Mouse (Mus musculus): ENCODE results near the gene Tmem175. TPM values are rescaled to one million over a fixed set of nuclear protein-coding genes. Genes with fewer than 3 reads are reported as not detected.

Gene Tmem175
- polyA plus RNA-seq, 2 experiments: 8.2 to 12.8 TPM

- Histone ChIP-seq H3K9me3 (ENCODE audit: control insufficient read depth, low read length) (no peaks in the 10 kb centered on the region), H3K9ac (replicated peaks) (no peak overlapping the region), H3K27me3 (ENCODE audit: control insufficient read depth, insufficient read depth, low read length) (no peaks in the 10 kb centered on the region), H3K4me3 (ENCODE audit: insufficient read depth in 1 of 2, low read depth in 2 of 2, low read length in 2 of 2) (no peak overlapping the region), H3K4me2 (ENCODE audit: low read depth) (no peak overlapping the region), H3K36me3 (replicated peaks; ENCODE audit: control insufficient read depth, insufficient read depth, low read depth) (no peaks in the 10 kb centered on the region), H3K4me1 (replicated peaks; ENCODE audit: control insufficient read depth in 2 of 2, insufficient read depth in 2 of 2, low read length in 1 of 2) (peaks cover 0 to 26% of the 10 kb centered on the region in 2 experiments; a peak in 3 of 4 replicates), H3K27ac (no peak overlapping the region)
- ATAC-seq (ENCODE audit: insufficient read depth): no peak
- TF ChIP-seq EP300 (IDR thresholded peaks at IDR 0.05; ENCODE audit: low read depth): no peak
- no peak for TF ChIP-seq CTCF (IDR thresholded peaks at IDR 0.05; ENCODE audit: low read depth)
- WGBS (ENCODE audit: insufficient replicate concordance): 73% methylated on average over 3 of the region's 3 CpGs
- no peak for DNase-seq (ENCODE audit: low read depth in 3 of 3, low spot score in 3 of 3)
Observed at GRCm38 (mm10) chr5:108696542-108696941, 67.0 kb downstream of the Tmem175 start.

DNA sequence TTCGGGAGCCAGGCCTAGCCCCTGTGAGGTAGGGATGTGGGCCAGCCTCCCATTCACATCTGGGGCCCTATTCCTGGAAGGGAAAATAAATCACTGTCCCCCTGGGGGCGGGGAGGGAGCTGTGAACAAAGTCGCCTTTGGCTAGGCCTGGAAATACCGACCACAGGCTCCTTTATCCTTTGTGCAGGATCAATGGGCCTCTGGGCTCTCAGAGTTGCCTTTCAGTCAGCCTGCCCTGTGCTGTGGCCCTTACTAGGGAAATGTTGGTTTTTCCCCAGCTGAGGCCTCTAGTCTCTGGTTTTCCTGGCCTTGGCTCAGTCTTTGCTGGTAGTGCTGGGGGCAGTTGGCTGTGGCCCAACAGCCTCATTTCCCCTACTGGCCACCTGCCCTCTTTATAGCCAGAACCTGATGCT is 67.8 kb downstream of the Tmem175 start:
- H3K4me1 ChIP-seq (replicated peaks; ENCODE audit: control insufficient read depth in 2 of 2, insufficient read depth in 2 of 2, low read length in 1 of 2): peaks cover 0 to 20% of the 10 kb centered on the region in 2 experiments; a peak in 3 of 4 replicates
- DNase-seq (ENCODE audit: low read depth in 3 of 3, low spot score in 3 of 3) (no peak), ATAC-seq (ENCODE audit: insufficient read depth) (no peak)
- no peaks in the 10 kb centered on the region for H3K36me3 ChIP-seq (replicated peaks; ENCODE audit: control insufficient read depth, insufficient read depth, low read depth)
- 67% methylated on average over 4 of the region's 4 CpGs for WGBS (ENCODE audit: insufficient replicate concordance)
- H3K4me3 ChIP-seq (ENCODE audit: insufficient read depth in 1 of 2, low read depth in 2 of 2, low read length in 2 of 2): no peak overlapping the region
- no peak overlapping the region for H3K4me2 ChIP-seq (ENCODE audit: low read depth)
- no peak overlapping the region for H3K9ac ChIP-seq (replicated peaks)
- no peaks in the 10 kb centered on the region for H3K9me3 ChIP-seq (ENCODE audit: control insufficient read depth, low read length)
- TF ChIP-seq EP300 (IDR thresholded peaks at IDR 0.05; ENCODE audit: low read depth) (no peak), CTCF (IDR thresholded peaks at IDR 0.05; ENCODE audit: low read depth) (no peak)
- H3K27ac ChIP-seq: no peak overlapping the region
- no peaks in the 10 kb centered on the region for H3K27me3 ChIP-seq (ENCODE audit: control insufficient read depth, insufficient read depth, low read length)

Other genes starting within 250 kb of the Tmem175 start
- gene Pde6b, start 241.4 kb upstream of the Tmem175 start, polyA plus RNA-seq (2012; rRNA removed): not detected in 2 replicates
- 0.09 TPM in 1 of 2 replicates, not detected in the other for gene Pde6b, start 241.4 kb upstream of the Tmem175 start, polyA plus RNA-seq (2014; fragmentation: Nextera tagmentation; extraction: Ambion mirVana)
- 76.5 and 99.9 TPM in 2 replicates for gene Atp5k, start 195.3 kb upstream of the Tmem175 start, polyA plus RNA-seq (2012; rRNA removed)
- gene Atp5k, start 195.3 kb upstream of the Tmem175 start, polyA plus RNA-seq (2014; fragmentation: Nextera tagmentation; extraction: Ambion mirVana): 274 and 285 TPM in 2 replicates
- gene Mfsd7a, start 180.9 kb upstream of the Tmem175 start, polyA plus RNA-seq (2012; rRNA removed): 0.32 and 0.36 TPM in 2 replicates
- 0.08 and 0.09 TPM in 2 replicates for gene Mfsd7a, start 180.9 kb upstream of the Tmem175 start, polyA plus RNA-seq (2014; fragmentation: Nextera tagmentation; extraction: Ambion mirVana)
- gene Pcgf3, start 168.5 kb upstream of the Tmem175 start, polyA plus RNA-seq (2012; rRNA removed): 3.8 and 4.9 TPM in 2 replicates
- 4.5 and 5.4 TPM in 2 replicates for gene Pcgf3, start 168.5 kb upstream of the Tmem175 start, polyA plus RNA-seq (2014; fragmentation: Nextera tagmentation; extraction: Ambion mirVana)
- gene Cplx1, start 79.7 kb upstream of the Tmem175 start, polyA plus RNA-seq (2012; rRNA removed): 0.23 TPM in 1 of 2 replicates, not detected in the other
- gene Cplx1, start 79.7 kb upstream of the Tmem175 start, polyA plus RNA-seq (2014; fragmentation: Nextera tagmentation; extraction: Ambion mirVana): not detected in 2 replicates
- gene Gak, start within 50 bp of the Tmem175 start, polyA plus RNA-seq (2012; rRNA removed): 19.4 and 22.6 TPM in 2 replicates
- 20.7 and 22.7 TPM in 2 replicates for gene Gak, start within 50 bp of the Tmem175 start, polyA plus RNA-seq (2014; fragmentation: Nextera tagmentation; extraction: Ambion mirVana)
- gene Idua, start 30.6 kb downstream of the Tmem175 start, polyA plus RNA-seq (2012; rRNA removed): 3.0 and 3.1 TPM in 2 replicates
- 2.5 and 2.9 TPM in 2 replicates for gene Idua, start 30.6 kb downstream of the Tmem175 start, polyA plus RNA-seq (2014; fragmentation: Nextera tagmentation; extraction: Ambion mirVana)
- gene Dgkq, start 39.9 kb downstream of the Tmem175 start, polyA plus RNA-seq (2012; rRNA removed): 4.7 TPM in 2 replicates
- 1.9 and 2.3 TPM in 2 replicates for gene Dgkq, start 39.9 kb downstream of the Tmem175 start, polyA plus RNA-seq (2014; fragmentation: Nextera tagmentation; extraction: Ambion mirVana)
- gene Slc26a1, start 45.8 kb downstream of the Tmem175 start, polyA plus RNA-seq (2012; rRNA removed): 15.3 and 17.9 TPM in 2 replicates
- gene Slc26a1, start 45.8 kb downstream of the Tmem175 start, polyA plus RNA-seq (2014; fragmentation: Nextera tagmentation; extraction: Ambion mirVana): 12.6 and 15.5 TPM in 2 replicates
- gene Fgfrl1, start 62.6 kb downstream of the Tmem175 start, polyA plus RNA-seq (2012; rRNA removed): 11.0 and 12.7 TPM in 2 replicates
- gene Fgfrl1, start 62.6 kb downstream of the Tmem175 start, polyA plus RNA-seq (2014; fragmentation: Nextera tagmentation; extraction: Ambion mirVana): 5.9 and 7.4 TPM in 2 replicates
- gene Rnf212, start 145.2 kb downstream of the Tmem175 start, polyA plus RNA-seq (2012; rRNA removed): 3.2 and 4.6 TPM in 2 replicates
- gene Rnf212, start 145.2 kb downstream of the Tmem175 start, polyA plus RNA-seq (2014; fragmentation: Nextera tagmentation; extraction: Ambion mirVana): 3.3 and 4.9 TPM in 2 replicates
- not detected in 2 replicates for gene Tmed11, start 165.6 kb downstream of the Tmem175 start, polyA plus RNA-seq (2012; rRNA removed)
- gene Tmed11, start 165.6 kb downstream of the Tmem175 start, polyA plus RNA-seq (2014; fragmentation: Nextera tagmentation; extraction: Ambion mirVana): not detected in 2 replicates
- gene Vmn2r8, start 179.1 kb downstream of the Tmem175 start, polyA plus RNA-seq (2012; rRNA removed): not detected in 2 replicates
- gene Vmn2r8, start 179.1 kb downstream of the Tmem175 start, polyA plus RNA-seq (2014; fragmentation: Nextera tagmentation; extraction: Ambion mirVana): not detected in 2 replicates
- gene Vmn2r9, start 222.8 kb downstream of the Tmem175 start, polyA plus RNA-seq (2012; rRNA removed): not detected in 2 replicates
- gene Vmn2r9, start 222.8 kb downstream of the Tmem175 start, polyA plus RNA-seq (2014; fragmentation: Nextera tagmentation; extraction: Ambion mirVana): not detected in 2 replicates